Mouse (Mus musculus): Measurements from ENCODE around the gene Eif4e2. TPM values are rescaled to one million over a fixed set of nuclear protein-coding genes. Genes with fewer than 3 reads are reported as not detected.

Gene Eif4e2
- polyA plus RNA-seq, 1 experiment, result 2.5 TPM

DNA sequence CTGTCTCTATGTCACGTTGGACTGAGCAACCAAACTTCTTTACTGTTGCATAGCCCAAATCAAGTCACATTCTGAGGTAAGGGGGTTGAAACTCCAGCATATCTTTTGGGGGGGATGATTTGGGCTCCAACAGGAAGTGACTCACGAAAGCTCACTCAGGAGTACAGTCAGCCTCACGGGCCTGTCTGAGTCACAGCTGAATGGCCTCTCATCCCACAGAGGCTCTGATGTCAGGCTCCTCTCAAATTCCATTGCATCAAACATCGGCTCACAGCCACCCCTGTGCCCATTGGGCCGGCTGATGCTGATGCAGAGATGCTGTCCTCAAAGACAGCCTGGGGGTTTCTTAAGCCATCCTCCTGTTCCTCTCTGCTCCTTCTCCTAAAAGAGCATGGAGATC, 32.8 kb upstream of the Eif4e2 start:
- TF ChIP-seq GATA1 (IDR thresholded peaks at IDR 0.05; ENCODE audit: low read length) (no peak), TAL1 (IDR thresholded peaks at IDR 0.05; ENCODE audit: low read length) (no peak)
- no peaks in the 10 kb centered on the region for H3K9me3 ChIP-seq (ENCODE audit: control insufficient read depth, low read length)
- no peaks in the 10 kb centered on the region for H3K36me3 ChIP-seq (ENCODE audit: control insufficient read depth)
- H3K4me1 ChIP-seq (ENCODE audit: control insufficient read depth), result peaks cover 4% of the 10 kb centered on the region
- H3K27me3 ChIP-seq (ENCODE audit: control insufficient read depth), result peaks cover 26% of the 10 kb centered on the region
- H3K4me3 ChIP-seq (replicated peaks), result no peak overlapping the region

DNA sequence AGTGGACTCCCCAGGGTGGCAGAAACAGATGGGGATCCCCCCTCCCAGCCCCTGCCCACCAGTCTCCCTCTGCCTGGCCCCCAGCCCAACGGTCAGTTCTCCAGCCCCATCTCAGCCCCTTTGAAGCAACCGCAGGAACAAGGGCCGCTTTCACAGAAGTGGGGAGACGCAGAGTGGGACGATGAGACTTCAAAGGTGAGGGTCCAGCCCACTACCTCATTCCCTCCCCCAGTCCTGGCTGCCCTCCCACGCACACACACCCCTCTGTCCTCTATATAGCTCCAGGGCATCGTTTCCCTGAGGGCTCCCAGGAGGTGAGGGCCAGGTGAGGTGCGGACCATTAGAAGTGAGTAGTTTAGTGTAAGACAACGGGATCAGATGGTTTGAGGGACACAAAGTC, 30.7 kb upstream of the Eif4e2 start, which contains the start of gene Prss56:
TSS of gene Prss56 (plus strand) at position 301 of the 400 bp plus-strand sequence.
- TF ChIP-seq GATA1 (IDR thresholded peaks at IDR 0.05; ENCODE audit: low read length) (no peak), TAL1 (IDR thresholded peaks at IDR 0.05; ENCODE audit: low read length) (no peak)
- H3K27me3 ChIP-seq (ENCODE audit: control insufficient read depth), result peaks cover 48% of the 10 kb centered on the region
- H3K4me3 ChIP-seq (replicated peaks), result no peak within 1 kb of the TSS

DNA sequence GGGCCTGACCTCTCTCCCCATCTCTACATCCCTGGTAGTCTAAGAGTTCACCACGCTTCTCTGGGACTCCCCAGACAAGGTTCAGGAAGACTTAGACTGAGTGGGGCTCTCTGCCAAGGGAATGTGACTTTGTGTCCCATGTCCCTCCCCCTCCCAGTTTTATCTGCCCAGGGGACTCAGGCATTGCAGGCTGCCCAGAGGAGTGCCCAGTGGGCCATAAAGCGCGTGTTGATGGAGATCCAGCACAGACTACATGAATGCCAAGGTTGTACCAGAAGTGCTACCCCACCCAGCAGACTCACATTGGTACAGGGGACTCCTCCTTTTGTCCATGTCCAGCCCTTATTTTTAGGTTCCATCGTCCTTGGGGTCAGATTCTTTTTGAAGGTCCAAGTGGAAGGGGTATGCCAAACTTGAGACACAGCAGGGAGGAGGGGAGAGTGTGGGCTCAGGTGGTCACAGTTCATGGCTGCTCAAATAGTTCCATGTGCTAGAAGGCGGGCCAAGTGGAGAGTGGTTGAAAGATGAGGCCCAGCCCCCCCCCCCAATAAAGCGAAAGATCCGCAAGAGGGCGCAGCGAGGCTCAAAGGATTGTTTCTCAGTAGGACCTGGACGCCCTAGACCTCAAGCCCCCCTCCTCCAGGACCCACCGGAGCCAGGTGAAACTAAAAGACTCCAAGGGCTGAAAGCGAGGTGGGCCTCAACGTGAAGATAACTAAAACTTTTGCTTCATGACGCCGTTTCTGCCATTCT, 29.5 kb upstream of the Eif4e2 start:
- Histone ChIP-seq H3K4me3 (replicated peaks) (no peak overlapping the region), H3K9me3 (ENCODE audit: control insufficient read depth, low read length) (no peaks in the 10 kb centered on the region), H3K36me3 (ENCODE audit: control insufficient read depth) (no peaks in the 10 kb centered on the region), H3K27me3 (ENCODE audit: control insufficient read depth) (peaks cover 50% of the 10 kb centered on the region), H3K4me1 (ENCODE audit: control insufficient read depth) (peaks cover 6% of the 10 kb centered on the region)
- no peak for TF ChIP-seq TAL1 (IDR thresholded peaks at IDR 0.05; ENCODE audit: low read length)
- no peak for TF ChIP-seq GATA1 (IDR thresholded peaks at IDR 0.05; ENCODE audit: low read length)

More for the DNA sequence above, 30.7 kb upstream of the Eif4e2 start, which contains the start of gene Prss56:
- Histone ChIP-seq H3K9me3 (ENCODE audit: control insufficient read depth, low read length) (no peaks in the 10 kb centered on the region), H3K36me3 (ENCODE audit: control insufficient read depth) (no peaks in the 10 kb centered on the region), H3K4me1 (ENCODE audit: control insufficient read depth) (peaks cover 6% of the 10 kb centered on the region)

DNA sequence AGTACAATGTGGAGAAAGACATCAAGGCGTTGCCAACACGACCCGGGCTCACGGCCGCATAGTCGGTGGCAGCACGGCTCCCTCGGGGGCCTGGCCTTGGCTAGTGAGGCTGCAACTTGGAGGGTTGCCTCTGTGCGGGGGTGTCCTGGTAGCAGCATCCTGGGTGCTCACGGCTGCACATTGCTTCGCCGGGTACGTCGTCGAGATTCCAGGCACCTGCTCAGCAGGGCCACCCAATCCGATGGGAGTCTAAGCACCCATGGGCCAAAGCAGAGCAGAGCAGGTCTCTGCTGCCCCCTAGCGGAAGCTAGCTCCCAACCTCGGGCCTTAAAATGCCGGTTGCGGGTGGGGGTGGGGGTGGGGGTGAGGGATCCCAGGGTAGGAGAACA, 29.0 kb upstream of the Eif4e2 start:
- H3K27me3 ChIP-seq (ENCODE audit: control insufficient read depth), result peaks cover 50% of the 10 kb centered on the region
- H3K9me3 ChIP-seq (ENCODE audit: control insufficient read depth, low read length), result no peaks in the 10 kb centered on the region
- peaks cover 6% of the 10 kb centered on the region for H3K4me1 ChIP-seq (ENCODE audit: control insufficient read depth)
- H3K36me3 ChIP-seq (ENCODE audit: control insufficient read depth), result no peaks in the 10 kb centered on the region
- no peak overlapping the region for H3K4me3 ChIP-seq (replicated peaks)
- TF ChIP-seq TAL1 (IDR thresholded peaks at IDR 0.05; ENCODE audit: low read length) (no peak), GATA1 (IDR thresholded peaks at IDR 0.05; ENCODE audit: low read length) (no peak)

DNA sequence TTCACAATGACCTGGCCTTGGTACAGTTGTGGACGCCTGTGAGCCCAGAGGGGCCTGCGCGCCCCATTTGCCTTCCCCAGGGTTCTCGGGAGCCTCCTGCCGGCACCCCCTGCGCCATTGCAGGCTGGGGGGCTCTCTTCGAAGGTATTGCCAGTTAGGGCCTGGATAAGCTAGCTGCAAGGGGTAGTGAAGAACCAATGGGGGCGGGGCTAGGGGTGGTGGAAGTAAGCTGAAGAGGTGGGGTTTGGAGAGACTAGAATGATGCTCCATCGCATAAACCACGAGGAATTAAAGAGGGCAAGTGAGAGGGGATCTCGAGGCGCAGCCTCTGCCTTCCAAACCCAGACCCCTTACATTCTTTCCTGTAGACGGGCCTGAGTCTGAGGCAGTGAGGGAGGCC, 28.2 kb upstream of the Eif4e2 start:
- TF ChIP-seq GATA1 (IDR thresholded peaks at IDR 0.05; ENCODE audit: low read length) (no peak), TAL1 (IDR thresholded peaks at IDR 0.05; ENCODE audit: low read length) (no peak)
- H3K4me1 ChIP-seq (ENCODE audit: control insufficient read depth), result peaks cover 6% of the 10 kb centered on the region
- H3K9me3 ChIP-seq (ENCODE audit: control insufficient read depth, low read length), result no peaks in the 10 kb centered on the region
- H3K36me3 ChIP-seq (ENCODE audit: control insufficient read depth), result no peaks in the 10 kb centered on the region
- H3K4me3 ChIP-seq (replicated peaks), result no peak overlapping the region
- H3K27me3 ChIP-seq (ENCODE audit: control insufficient read depth), result peaks cover 50% of the 10 kb centered on the region

DNA sequence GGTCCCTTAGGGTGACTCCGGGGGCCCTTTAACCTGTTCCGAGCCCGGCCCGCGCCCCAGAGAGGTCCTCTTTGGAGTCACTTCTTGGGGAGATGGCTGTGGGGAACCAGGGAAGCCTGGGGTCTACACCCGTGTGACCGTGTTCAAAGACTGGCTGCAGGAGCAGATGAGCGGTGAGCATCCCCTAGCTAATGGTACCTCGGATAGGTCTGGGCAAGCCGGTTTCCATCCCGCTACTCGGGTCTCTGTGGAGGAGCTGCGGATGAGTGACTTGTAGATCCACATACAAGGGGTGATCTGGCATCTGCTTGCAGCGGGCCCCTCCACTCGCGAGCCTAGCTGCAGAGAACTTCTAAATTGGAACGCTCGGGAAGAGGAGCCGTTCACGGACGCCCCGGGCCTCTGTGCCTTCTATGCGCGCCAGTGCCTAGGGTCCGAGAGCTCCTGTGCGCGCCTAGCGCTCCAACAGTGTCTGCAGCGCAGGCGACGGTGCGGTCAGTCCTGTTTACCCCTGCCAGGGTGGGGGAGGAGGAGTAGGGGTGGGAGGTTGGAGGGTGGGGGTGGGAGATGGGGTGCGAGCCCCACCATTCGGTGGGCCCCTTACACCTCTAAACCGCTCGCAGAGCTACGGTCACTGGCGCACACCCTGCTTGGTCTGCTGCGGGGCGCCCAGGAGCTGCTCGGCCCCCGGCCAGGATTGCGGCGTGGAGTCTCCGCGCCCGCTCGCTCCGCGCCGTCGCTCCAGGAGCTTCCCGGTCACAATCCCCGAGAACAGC, 27.3 kb upstream of the Eif4e2 start:
- Histone ChIP-seq H3K9me3 (ENCODE audit: control insufficient read depth, low read length) (no peaks in the 10 kb centered on the region), H3K27me3 (ENCODE audit: control insufficient read depth) (peaks cover 50% of the 10 kb centered on the region), H3K4me1 (ENCODE audit: control insufficient read depth) (peaks cover 6% of the 10 kb centered on the region), H3K36me3 (ENCODE audit: control insufficient read depth) (no peaks in the 10 kb centered on the region), H3K4me3 (replicated peaks) (peak overlapping the region; percentile 36)
- TF ChIP-seq GATA1 (IDR thresholded peaks at IDR 0.05; ENCODE audit: low read length) (no peak), TAL1 (IDR thresholded peaks at IDR 0.05; ENCODE audit: low read length) (no peak)

DNA sequence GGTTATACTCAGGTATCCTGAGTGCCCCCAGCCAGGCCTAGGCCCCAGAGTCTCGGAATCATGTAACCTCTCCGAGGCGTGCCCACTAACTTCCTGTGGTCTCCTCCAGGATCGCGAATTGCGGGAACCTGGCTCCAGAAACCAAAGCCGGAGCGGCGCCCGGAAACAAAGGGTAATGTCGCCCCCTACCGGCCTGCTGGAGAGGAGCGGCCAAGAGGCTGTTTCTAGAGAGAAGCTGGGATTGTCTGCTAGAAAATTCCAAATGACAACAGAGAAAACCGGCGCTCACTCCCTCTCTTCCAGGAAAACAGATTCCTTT, 26.7 kb upstream of the Eif4e2 start:
- Histone ChIP-seq H3K4me3 (replicated peaks) (peak overlapping the region; percentile 36), H3K4me1 (ENCODE audit: control insufficient read depth) (peaks cover 6% of the 10 kb centered on the region), H3K9me3 (ENCODE audit: control insufficient read depth, low read length) (no peaks in the 10 kb centered on the region), H3K36me3 (ENCODE audit: control insufficient read depth) (no peaks in the 10 kb centered on the region), H3K27me3 (ENCODE audit: control insufficient read depth) (peaks cover 50% of the 10 kb centered on the region)
- no peak for TF ChIP-seq TAL1 (IDR thresholded peaks at IDR 0.05; ENCODE audit: low read length)
- no peak for TF ChIP-seq GATA1 (IDR thresholded peaks at IDR 0.05; ENCODE audit: low read length)

DNA sequence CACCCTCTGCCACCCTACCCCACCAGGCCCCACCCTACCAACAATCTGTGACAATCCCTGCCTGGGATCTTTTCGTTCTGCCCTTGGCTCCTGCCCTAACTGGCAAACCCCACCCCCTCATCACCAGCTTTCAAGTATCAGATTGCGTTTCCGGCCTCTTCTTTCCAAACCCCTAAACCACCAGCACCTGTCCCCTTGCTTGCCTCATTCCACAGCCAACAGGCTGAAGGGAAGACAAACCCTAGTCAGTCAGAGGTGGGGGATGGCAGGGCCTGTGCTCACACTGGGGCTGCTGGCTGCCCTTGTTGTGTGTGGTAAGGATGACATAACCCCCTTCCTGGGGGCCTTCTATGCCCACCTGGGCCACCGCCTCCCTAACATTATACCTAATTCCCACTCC, 23.3 kb upstream of the Eif4e2 start, which contains the start of gene Chrnd:
TSS of gene Chrnd (plus strand) at position 179 of the 400 bp plus-strand sequence.
- no peaks in the 10 kb centered on the region for H3K9me3 ChIP-seq (ENCODE audit: control insufficient read depth, low read length)
- H3K36me3 ChIP-seq (ENCODE audit: control insufficient read depth), result no peaks in the 10 kb centered on the region
- TF ChIP-seq TAL1 (IDR thresholded peaks at IDR 0.05; ENCODE audit: low read length) (no peak), GATA1 (IDR thresholded peaks at IDR 0.05; ENCODE audit: low read length) (no peak)
- no peak within 1 kb of the TSS for H3K4me3 ChIP-seq (replicated peaks)
- peaks cover 2% of the 10 kb centered on the region; the same call in 1 of the 2 replicates for H3K4me1 ChIP-seq (ENCODE audit: control insufficient read depth)
- H3K27me3 ChIP-seq (ENCODE audit: control insufficient read depth), result peaks cover 28% of the 10 kb centered on the region

DNA sequence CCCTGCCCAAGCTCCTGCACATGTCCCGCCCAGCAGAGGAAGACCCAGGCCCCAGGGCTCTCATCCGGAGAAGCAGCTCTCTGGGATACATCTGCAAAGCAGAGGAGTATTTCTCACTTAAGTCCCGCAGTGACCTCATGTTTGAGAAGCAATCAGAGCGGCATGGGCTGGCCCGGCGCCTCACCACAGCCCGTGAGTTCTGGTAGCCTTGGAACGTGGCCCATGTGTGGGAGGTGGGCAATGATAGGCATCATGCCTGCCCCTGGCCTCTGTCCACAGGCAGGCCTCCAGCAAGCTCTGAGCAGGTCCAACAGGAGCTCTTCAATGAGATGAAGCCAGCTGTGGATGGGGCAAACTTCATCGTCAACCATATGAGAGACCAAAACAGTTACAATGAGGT, 16.4 kb upstream of the Eif4e2 start:
- H3K36me3 ChIP-seq (ENCODE audit: control insufficient read depth), result no peaks in the 10 kb centered on the region
- H3K27me3 ChIP-seq (ENCODE audit: control insufficient read depth), result no peaks in the 10 kb centered on the region; the same call in 1 of the 2 replicates
- H3K4me1 ChIP-seq (ENCODE audit: control insufficient read depth), result no peaks in the 10 kb centered on the region
- no peak overlapping the region for H3K4me3 ChIP-seq (replicated peaks)
- no peaks in the 10 kb centered on the region for H3K9me3 ChIP-seq (ENCODE audit: control insufficient read depth, low read length)
- TF ChIP-seq TAL1 (IDR thresholded peaks at IDR 0.05; ENCODE audit: low read length) (no peak), GATA1 (IDR thresholded peaks at IDR 0.05; ENCODE audit: low read length) (no peak)

Measured in erythroblast, embryonic 14.5 days (primary cell).